Mouse (Mus musculus): ENCODE measurements around the gene Fam110a. TPM values are rescaled to one million over a fixed set of nuclear protein-coding genes. Genes with fewer than 3 reads are reported as not detected.

The Fam110a gene
- polyA plus RNA-seq, 1 experiment = 16.2 TPM

DNA sequence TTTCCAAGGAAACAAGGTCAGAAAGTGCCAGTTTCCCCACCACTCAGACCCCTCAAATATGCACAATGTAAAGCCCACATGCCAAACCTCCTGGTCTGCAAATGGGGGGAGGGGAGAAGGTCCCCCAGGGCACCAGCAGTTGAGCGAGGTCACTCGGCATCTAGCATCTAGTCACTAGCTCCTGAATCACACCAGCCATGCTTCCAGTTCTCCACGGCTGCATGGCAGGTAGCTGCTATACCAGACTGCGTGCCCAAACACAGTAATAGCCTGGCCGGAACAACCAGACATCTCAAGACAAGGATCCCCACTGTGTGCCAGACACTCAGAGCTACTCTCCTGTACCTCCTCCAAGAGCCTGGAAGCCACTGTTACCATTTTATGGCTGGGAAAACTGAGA, 8.3 kb downstream of the Fam110a start:
- no peak overlapping the region for H3K4me3 ChIP-seq (ENCODE audit: insufficient read depth, low read depth, low read length)
- H3K27ac ChIP-seq (ENCODE audit: insufficient read depth, low read depth, low read length) = no peak overlapping the region
- no peaks in the 10 kb centered on the region for H3K36me3 ChIP-seq (ENCODE audit: control insufficient read depth, insufficient read depth, low read length)
- 93% methylated on average over 5 of the region's 5 CpGs for WGBS
- H3K27me3 ChIP-seq (replicated peaks; ENCODE audit: control insufficient read depth, insufficient read depth, low read length) = no peaks in the 10 kb centered on the region
- H3K4me1 ChIP-seq (ENCODE audit: control insufficient read depth, insufficient read depth, low read length) = peaks cover 17% of the 10 kb centered on the region; the same call in 1 of the 2 replicates
- DNase-seq = no peak
- no peak for TF ChIP-seq POLR2A (IDR thresholded peaks at IDR 0.05; ENCODE audit: low read depth, low read length)
- no peak for TF ChIP-seq CTCF (conservative IDR thresholded peaks at IDR 0.05; ENCODE audit: insufficient read depth, insufficient read length, low read depth, low read length)

DNA sequence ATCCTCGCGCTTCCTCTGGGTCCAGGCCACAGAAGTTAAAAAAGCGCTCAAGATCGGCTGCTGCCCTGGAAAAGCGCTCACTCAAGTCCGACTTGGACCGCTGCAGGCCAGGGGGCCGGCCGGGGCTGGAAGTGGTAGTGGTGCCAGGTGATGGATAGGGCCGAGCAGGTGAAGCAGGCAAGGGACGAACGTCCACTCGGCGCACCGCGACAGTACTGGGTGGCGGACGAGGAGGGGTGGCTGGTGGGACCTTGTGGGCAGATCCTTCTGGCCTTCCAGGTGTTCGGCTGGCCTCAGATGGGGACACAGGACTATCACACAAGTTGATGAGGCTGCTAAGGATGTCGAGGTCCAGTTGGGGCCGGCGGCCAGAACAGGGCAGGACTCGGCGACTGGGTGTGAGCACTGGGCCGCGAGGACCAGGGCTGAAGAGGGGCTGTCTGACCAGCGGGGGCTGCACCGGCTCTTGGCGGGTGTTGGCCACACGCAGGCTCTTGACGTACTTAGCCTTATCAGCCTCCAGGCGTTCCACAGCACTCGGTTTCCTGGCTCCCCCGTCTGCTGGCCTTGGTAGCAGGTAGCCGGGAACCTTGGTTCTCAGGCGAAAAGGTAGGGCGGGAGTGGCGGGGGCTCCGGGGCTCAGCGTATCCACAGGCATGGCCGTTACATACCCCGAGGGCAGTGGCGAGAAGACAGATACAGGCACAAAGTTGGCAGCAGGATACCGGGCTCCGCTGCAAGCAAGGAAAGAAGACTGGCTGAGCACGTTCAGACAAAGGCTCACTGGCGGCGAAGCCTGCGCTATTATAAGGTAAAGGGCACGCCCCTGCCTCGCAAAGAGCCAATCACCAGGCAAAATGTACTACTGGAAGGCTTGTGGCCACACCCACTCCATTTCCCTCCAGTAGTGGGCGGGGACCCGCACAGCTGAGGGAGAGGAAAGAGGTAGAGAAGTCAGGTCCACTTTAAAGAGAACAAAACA, 9.5 kb downstream of the Fam110a start:
- no peaks in the 10 kb centered on the region for H3K27me3 ChIP-seq (replicated peaks; ENCODE audit: control insufficient read depth, insufficient read depth, low read length)
- no peaks in the 10 kb centered on the region for H3K36me3 ChIP-seq (ENCODE audit: control insufficient read depth, insufficient read depth, low read length)
- DNase-seq = peak; percentile 91
- H3K4me1 ChIP-seq (ENCODE audit: control insufficient read depth, insufficient read depth, low read length) = 0 out of 2 replicates have a peak, but pooled peaks cover 10% of the 10 kb centered on the region
- no peak overlapping the region for H3K27ac ChIP-seq (ENCODE audit: insufficient read depth, low read depth, low read length)
- WGBS = 58% methylated on average over 53 of the region's 53 CpGs
- H3K4me3 ChIP-seq (ENCODE audit: insufficient read depth, low read depth, low read length) = 0 out of 2 replicates have a peak overlapping the region, but pooled peaks have one; percentile 3
- TF ChIP-seq POLR2A (IDR thresholded peaks at IDR 0.05; ENCODE audit: low read depth, low read length) (peak; percentile 83), CTCF (conservative IDR thresholded peaks at IDR 0.05; ENCODE audit: insufficient read depth, insufficient read length, low read depth, low read length) (no peak)

DNA sequence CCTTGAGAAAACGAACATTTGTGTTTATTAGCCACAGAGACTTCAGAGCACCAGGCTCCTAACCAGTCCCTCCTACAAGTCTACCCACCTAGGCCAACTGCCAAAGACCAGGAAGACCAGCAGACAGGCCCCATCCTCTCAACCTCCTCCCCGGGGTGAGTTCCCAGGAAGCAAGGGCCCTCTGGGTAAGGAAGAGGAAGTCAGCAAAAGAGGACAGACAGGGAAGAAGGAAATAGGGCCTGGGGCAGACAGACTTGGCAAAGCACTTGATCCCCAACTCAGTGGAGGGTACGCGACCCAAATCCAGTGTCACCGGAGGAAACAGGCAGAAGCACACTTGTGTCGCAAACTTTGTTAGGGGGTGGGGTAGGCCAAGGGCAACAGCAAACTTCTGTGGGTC, 10.6 kb downstream of the Fam110a start:
- no peaks in the 10 kb centered on the region for H3K36me3 ChIP-seq (ENCODE audit: control insufficient read depth, insufficient read depth, low read length)
- H3K4me1 ChIP-seq (ENCODE audit: control insufficient read depth, insufficient read depth, low read length) = 0 out of 2 replicates have a peak, but pooled peaks cover 10% of the 10 kb centered on the region
- 70% methylated on average over 6 of the region's 6 CpGs for WGBS
- peak overlapping the region; percentile 13; the same call in 1 of the 2 replicates for H3K4me3 ChIP-seq (ENCODE audit: insufficient read depth, low read depth, low read length)
- TF ChIP-seq CTCF (conservative IDR thresholded peaks at IDR 0.05; ENCODE audit: insufficient read depth, insufficient read length, low read depth, low read length) (no peak), POLR2A (IDR thresholded peaks at IDR 0.05; ENCODE audit: low read depth, low read length) (no peak)
- H3K27me3 ChIP-seq (replicated peaks; ENCODE audit: control insufficient read depth, insufficient read depth, low read length) = no peaks in the 10 kb centered on the region
- DNase-seq = peak; percentile 56
- 0 out of 2 replicates have a peak overlapping the region, but pooled peaks have one; percentile 4 for H3K27ac ChIP-seq (ENCODE audit: insufficient read depth, low read depth, low read length)

DNA sequence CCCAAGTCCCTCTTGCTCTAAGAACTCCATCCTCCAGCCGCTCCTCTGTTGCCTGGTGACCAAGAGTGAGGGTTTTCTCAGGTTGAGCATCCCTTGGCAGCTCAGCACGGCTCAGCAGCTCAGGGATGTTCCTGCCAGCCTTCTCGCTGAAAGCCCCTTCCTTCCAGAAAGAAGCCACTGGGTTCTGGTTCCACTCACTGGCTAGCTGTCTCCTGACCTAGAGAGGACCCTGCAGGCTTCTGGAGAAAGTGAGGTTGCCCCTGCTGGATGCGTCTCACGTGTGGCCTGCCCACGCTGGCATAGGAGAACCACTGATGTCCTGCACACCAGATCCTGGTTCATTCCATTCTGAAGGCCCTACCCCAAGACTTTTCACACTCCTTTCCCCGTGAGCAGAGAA, 11.0 kb downstream of the Fam110a start:
- Histone ChIP-seq H3K36me3 (ENCODE audit: control insufficient read depth, insufficient read depth, low read length) (no peaks in the 10 kb centered on the region), H3K27me3 (replicated peaks; ENCODE audit: control insufficient read depth, insufficient read depth, low read length) (no peaks in the 10 kb centered on the region), H3K4me3 (ENCODE audit: insufficient read depth, low read depth, low read length) (0 out of 2 replicates have a peak overlapping the region, but pooled peaks have one; percentile 2), H3K4me1 (ENCODE audit: control insufficient read depth, insufficient read depth, low read length) (0 out of 2 replicates have a peak, but pooled peaks cover 6% of the 10 kb centered on the region), H3K27ac (ENCODE audit: insufficient read depth, low read depth, low read length) (peak overlapping the region; percentile 4; the same call in 1 of the 2 replicates)
- no peak for DNase-seq
- 86% methylated on average over 7 of the region's 7 CpGs for WGBS
- TF ChIP-seq CTCF (conservative IDR thresholded peaks at IDR 0.05; ENCODE audit: insufficient read depth, insufficient read length, low read depth, low read length) (no peak), POLR2A (IDR thresholded peaks at IDR 0.05; ENCODE audit: low read depth, low read length) (no peak)

DNA sequence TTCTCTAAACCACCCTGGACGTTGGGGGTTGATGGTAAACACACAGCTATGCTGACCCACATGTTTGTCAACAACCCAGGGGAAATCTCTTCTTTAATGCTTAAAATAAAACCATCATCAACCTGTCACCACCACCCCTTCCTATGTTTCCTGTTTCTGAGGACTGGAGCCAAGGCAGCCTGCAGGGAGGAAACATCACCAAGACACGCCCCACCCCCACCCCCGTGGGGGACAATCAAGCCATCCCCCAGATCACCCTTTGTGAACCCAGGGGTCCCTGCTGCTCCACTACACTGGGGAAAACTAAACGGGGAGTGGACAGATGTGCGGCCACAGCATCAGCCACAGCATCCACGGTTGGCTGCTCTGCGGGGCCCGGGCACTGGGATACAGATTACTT, 11.6 kb downstream of the Fam110a start:
- 55% methylated on average over 8 of the region's 8 CpGs for WGBS
- DNase-seq = peak; percentile 72
- Histone ChIP-seq H3K36me3 (ENCODE audit: control insufficient read depth, insufficient read depth, low read length) (no peaks in the 10 kb centered on the region), H3K4me3 (ENCODE audit: insufficient read depth, low read depth, low read length) (no peak overlapping the region), H3K4me1 (ENCODE audit: control insufficient read depth, insufficient read depth, low read length) (0 out of 2 replicates have a peak, but pooled peaks cover 6% of the 10 kb centered on the region), H3K27me3 (replicated peaks; ENCODE audit: control insufficient read depth, insufficient read depth, low read length) (no peaks in the 10 kb centered on the region), H3K27ac (ENCODE audit: insufficient read depth, low read depth, low read length) (peak overlapping the region; percentile 37; the same call in 1 of the 2 replicates)
- TF ChIP-seq POLR2A (IDR thresholded peaks at IDR 0.05; ENCODE audit: low read depth, low read length) = no peak
- no peak for TF ChIP-seq CTCF (conservative IDR thresholded peaks at IDR 0.05; ENCODE audit: insufficient read depth, insufficient read length, low read depth, low read length)

DNA sequence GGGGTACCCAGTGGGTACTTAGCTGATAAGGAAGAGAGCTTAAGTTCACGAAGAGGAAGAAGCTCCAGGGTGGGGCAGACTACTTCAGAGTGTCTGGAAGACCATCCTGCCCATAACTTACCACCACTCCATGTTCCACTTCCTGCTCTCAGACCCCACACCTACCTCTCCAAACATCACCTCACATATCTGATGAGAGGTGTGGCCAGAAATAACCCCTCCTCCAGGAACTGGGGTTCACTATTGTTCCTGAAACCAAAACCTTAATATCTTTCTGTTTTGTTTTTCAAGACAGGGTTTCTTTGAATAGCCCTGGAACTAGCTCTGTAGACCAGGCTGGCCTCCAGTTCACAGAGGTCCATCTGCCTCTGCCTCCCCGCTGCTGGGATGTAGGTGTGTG, 12.2 kb downstream of the Fam110a start:
- WGBS = 80% methylated on average over 2 of the region's 2 CpGs
- no peaks in the 10 kb centered on the region for H3K36me3 ChIP-seq (ENCODE audit: control insufficient read depth, insufficient read depth, low read length)
- no peak for DNase-seq
- H3K27me3 ChIP-seq (replicated peaks; ENCODE audit: control insufficient read depth, insufficient read depth, low read length) = no peaks in the 10 kb centered on the region
- TF ChIP-seq POLR2A (IDR thresholded peaks at IDR 0.05; ENCODE audit: low read depth, low read length) (no peak), CTCF (conservative IDR thresholded peaks at IDR 0.05; ENCODE audit: insufficient read depth, insufficient read length, low read depth, low read length) (no peak)
- no peak overlapping the region for H3K4me3 ChIP-seq (ENCODE audit: insufficient read depth, low read depth, low read length)
- peak overlapping the region; percentile 37; the same call in 1 of the 2 replicates for H3K27ac ChIP-seq (ENCODE audit: insufficient read depth, low read depth, low read length)
- H3K4me1 ChIP-seq (ENCODE audit: control insufficient read depth, insufficient read depth, low read length) = 0 out of 2 replicates have a peak, but pooled peaks cover 6% of the 10 kb centered on the region
